Mouse (Mus musculus) heart, postnatal 10 days (tissue): ENCODE measurements around the gene Ddn. TPM values are rescaled to one million over a fixed set of nuclear protein-coding genes. Genes with fewer than 3 reads are reported as not detected.
"Not testable (repeated sequence)": the region's sequence is repeated elsewhere in the genome, so short reads cannot be mapped to it uniquely, and the experiment has no call there.

Experiments
- DNase-seq, 2 experiments: peaks; one replicate each; pipeline ENCODE4 v3.0.0; 2021
- intact Hi-C: fragments of 180-260 bp; cut with DNase I; formaldehyde crosslinking; loops from one replicate; pipeline ENCODE4 v1.15.1; 2025
- total RNA-seq, 2 experiments: library from RNA; stranded (reverse); gene quantifications; 2 replicates each; pipeline ENCODE4 v1.2.3; 2021

The Ddn gene
- total RNA-seq, 2 experiments from 2014 or later, result 0.10 to 0.32 TPM

DNA sequence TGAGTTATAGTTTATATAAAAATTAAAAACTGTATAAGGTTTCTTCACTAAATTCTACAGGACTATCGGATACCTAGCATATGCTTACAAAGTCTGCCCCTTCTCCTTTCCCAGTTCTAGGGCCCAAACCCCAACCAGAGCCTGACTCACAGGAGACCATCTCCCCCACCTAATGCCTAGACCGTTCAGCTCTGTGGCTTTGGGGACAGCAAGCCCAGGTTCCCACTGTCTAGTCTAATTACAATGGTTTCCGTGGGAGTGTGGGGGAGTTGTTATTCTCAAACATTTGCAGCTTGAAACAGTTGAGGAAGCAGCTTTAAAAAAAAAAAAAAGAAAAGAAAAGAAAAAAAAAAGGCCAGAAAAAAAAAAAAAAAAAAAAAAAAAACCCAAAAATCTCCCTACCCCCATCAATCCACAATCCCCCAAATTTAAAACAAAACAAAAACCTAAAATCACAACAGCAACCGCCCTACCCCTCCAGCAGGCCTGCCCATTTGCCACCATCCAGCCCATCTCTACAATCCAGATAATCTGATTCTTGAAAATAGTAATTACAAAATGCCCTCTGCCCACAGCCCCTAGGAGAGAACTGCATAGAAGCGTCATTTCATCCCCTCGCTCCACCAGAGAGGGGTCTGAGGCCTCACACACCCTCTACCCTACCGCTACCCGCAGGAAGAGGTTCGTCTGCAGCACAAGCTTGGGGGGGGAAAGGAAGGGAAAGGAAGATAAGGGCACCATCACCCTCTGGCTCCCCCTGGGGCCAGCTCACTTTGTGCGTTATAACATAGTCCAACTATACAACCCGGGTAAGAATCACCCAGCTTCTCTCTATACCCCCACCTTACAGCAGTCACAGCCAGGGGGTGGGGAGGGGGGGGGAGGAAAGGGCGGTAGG lies 23.1 kb upstream of the Ddn start:
- intact Hi-C loops, result loop anchor here (2.0 kb wide), 1 partner anchor 34 kb away; no protein-coding TSS in a partner anchor
- no peak for DNase-seq

- intact Hi-C loops, result loop anchor here (1.0 to 2.0 kb wide), 3 partner anchors 23 to 41 kb away; partner anchors contain the start of gene Ddn
- no peak for DNase-seq
These were observed 22.4 kb upstream of the Ddn start for GRCm38 (mm10) chr15:98831684-98832035.

DNA sequence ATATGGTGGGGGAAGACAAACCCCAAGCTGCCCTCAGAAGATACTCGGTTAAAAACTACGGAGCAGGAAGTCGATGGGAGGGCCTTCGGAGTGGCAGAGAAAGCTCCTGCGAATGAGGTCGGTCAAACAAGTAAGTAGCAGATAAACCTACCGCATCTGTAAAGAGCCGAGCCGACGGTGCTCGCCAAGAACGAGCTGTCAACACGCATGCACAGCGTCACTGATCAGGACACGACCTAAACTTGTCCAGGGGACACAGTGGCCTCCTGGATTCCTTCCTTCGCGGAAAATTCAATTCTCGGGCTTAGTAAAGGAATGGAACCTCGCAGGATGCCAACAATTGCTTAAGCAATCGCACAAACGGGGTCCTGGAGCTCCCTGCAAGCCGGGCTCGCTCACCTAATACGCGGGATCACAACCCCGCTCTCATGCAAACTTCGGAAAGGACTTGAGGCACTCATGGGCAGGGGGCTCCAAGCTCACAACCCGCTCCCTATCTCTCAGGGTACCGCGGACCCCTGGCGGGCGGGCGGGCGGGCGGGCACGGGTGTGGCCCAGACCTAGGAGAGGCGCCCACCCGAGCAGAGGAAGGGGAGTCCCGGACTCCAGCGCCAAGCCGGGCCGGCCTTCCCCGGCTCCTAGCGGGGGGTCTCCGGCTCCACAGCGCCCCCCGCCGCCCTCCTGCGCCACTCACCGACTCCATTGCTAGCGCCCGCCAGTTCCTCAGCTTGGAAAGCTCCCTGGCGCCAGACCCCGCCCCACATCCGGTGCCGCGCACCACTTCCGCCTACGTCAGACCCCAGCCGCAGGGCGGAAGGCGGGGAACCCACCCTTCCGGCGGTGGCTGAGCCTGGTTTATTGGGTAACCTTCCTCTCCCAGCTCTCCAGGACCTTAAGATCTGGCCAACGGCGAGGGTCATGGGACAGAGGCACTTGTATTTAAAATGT lies 21.7 kb upstream of the Ddn start, which contains the start of gene Prkag1:
Gene Prkag1, minus strand, starts transcription at position 786 of the 948 bp plus-strand sequence.
- peak; percentile 98 for DNase-seq
- intact Hi-C loops, result loop anchor here (1.0 to 2.0 kb wide), 2 partner anchors 22 to 41 kb away; partner anchors contain the start of gene Ddn

GRCm38 (mm10) chr15:98827611-98828011 lies 18.3 kb upstream of the Ddn start:
- intact Hi-C loops, result no loop called here
- no peak for DNase-seq

DNA sequence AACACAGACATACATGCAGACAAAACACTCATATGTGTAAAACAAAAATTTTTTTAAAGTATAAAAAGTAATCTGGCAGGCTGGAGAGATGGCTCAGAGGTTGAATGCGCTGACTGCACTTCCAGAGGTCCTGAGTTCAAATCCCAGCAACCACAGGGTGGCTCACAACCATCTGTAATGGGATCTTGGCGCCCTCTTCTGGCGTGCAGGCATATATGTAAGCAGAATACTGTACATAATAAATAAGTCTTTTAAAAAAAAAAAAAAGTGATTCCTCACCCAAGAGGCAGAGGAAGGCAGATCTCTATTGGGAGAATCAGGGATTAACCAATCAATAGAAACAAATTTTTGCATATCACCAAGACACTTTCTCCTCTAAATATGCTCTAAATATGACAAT lies 14.1 kb upstream of the Ddn start:
- intact Hi-C loops, result no loop called here
- no peak for DNase-seq

GRCm38 (mm10) chr15:98822147-98822546 lies 12.9 kb upstream of the Ddn start:
- no peak for DNase-seq
- intact Hi-C loops, result no loop called here

DNA sequence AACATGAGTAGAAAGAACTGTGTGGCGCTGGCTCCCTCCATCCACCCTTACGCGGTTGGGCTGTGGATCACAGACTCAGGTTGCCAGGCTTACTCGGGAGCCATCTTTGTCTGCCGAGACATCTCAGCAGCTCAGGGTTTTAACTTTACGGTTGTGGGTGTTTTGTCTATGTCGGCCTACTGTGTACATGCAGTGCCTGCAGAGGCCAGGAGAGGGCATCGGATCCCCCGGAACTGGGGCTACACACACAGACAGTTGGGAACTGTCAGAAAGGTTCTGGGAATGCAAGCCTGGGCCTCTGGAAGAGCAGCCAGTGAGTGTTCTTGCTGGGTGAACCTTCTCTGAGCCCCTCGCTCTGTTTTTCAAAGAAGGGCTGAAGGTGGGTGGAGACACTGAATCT lies 12.1 kb upstream of the Ddn start:
- intact Hi-C loops, result no loop called here
- DNase-seq, result no peak

GRCm38 (mm10) chr15:98820937-98821336 lies 11.6 kb upstream of the Ddn start:
- no peak for DNase-seq
- intact Hi-C loops, result no loop called here

GRCm38 (mm10) chr15:98818171-98818570 lies 8.9 kb upstream of the Ddn start:
- DNase-seq, result no peak
- intact Hi-C loops, result no loop called here

GRCm38 (mm10) chr15:98812741-98813424 lies 3.6 kb upstream of the Ddn start:
- intact Hi-C loops, result no loop called here
- no peak for DNase-seq

DNA sequence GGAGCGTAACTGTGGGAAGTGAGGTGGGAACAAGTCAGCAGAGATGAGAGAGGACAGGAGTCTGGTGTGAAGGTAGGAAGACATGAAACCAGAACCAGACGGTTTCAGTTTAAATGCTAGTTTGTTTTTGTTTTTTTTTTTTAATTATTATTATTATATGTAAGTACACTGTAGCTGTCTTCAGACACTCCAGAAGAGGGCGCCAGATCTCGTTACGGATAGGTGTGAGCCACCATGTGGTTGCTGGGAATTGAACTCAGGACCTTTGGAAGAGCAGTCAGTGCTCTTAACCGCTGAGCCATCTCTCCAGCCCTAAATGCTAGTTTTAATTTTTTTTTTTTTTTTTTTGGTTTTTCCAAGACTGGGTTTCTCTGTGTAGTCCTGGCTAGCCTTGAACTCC lies 922 bp upstream of the Ddn start:
- intact Hi-C loops, result not testable (repeated sequence)

GRCm38 (mm10) chr15:98808651-98809134 lies 597 bp downstream of the Ddn start:
- DNase-seq, result no peak
- intact Hi-C loops, result loop anchor here (2.0 kb wide), 1 partner anchor 22 kb away; the partner anchor contains the start of gene Prkag1

More for the DNA sequence above, 922 bp upstream of the Ddn start:
- not testable (repeated sequence) for DNase-seq

DNA sequence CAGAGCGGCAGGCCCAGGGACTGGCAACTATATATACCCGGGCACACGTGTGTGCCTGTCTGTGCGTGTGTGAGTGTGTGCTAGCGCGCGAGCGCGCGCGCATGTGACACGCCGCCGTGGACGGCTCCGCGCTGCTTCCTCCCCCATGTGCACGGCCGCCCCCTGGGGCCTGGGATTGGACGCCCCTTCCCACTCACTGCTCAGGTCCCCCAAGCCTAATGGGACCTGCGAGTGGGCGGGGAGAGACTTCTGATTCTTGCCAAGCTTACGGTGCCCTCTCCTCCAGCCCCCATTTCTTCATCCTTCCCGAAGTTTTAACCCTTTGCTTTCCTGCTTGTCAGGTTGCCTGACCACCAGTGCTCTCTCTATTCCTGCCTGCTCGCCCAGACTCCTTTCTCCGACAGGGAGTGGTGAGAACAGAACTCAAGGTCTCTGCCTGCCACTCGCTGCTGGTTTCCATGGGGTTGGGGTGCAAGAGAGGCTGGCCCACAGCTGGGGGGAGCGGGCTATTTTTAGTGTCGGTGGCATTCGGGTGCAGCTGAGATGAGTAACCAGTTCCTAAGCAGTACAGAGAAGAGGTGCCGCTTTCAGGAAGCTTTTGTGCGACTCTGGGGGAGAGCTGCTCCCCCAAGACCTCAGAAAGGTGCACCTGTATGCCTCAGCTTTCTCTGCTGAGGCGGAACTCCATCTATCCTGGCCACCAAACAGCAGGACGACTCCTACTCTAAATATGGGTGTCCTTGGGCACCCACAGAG lies 1.2 kb downstream of the Ddn start:
- peak; percentile 61 to 68 for DNase-seq
- intact Hi-C loops, result loop anchor here (2.0 kb wide), 1 partner anchor 23 kb away; the partner anchor contains the start of gene Prkag1

DNA sequence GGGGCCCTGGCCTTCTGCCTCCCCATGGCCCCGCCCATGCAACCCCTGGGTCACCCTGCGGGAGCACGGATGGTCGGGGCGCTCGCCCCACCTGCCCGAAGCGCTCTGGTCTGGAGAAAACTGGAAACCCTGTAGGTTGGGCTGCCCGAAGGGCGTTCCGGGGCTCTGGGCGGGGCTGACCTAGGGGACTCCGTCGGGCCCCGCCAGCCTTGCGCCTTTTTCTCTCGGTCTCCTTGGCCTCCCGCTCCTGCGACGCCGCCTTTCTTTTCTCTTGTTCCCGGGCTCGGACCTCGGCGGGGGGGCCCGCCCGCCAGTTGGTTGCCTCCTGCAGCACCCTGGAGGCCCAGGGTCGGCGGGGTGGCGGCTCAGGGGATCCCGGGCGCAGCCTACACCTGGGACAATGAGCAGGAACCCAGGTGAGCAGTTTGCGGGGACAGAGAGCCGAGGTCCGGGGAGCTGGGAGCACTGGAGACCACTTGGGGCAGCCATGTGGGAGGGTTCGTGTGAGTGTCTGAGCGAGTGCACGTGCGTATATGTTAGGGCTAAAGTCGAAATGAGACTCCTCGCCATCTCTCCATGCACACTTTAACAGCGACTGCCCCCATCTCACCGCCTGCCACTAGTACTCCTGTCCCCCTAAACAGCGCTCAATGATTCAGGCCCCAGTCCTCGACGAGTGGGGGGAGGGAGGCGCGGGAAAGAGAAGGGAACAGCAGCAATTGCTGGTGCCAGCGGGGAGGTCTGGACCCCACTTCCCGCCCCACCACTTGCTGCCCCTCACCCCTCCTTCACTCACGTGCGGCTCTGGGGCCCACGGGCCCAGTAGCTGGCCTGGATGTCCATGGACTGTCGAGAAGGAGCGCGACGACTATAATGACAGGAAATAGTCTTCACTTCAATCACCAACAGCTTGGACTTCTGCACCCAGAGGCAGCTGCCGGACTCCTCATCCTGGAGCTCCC lies 2.2 kb downstream of the Ddn start:
- intact Hi-C loops, result no loop called here
- peak; percentile 8 to 35 for DNase-seq

DNA sequence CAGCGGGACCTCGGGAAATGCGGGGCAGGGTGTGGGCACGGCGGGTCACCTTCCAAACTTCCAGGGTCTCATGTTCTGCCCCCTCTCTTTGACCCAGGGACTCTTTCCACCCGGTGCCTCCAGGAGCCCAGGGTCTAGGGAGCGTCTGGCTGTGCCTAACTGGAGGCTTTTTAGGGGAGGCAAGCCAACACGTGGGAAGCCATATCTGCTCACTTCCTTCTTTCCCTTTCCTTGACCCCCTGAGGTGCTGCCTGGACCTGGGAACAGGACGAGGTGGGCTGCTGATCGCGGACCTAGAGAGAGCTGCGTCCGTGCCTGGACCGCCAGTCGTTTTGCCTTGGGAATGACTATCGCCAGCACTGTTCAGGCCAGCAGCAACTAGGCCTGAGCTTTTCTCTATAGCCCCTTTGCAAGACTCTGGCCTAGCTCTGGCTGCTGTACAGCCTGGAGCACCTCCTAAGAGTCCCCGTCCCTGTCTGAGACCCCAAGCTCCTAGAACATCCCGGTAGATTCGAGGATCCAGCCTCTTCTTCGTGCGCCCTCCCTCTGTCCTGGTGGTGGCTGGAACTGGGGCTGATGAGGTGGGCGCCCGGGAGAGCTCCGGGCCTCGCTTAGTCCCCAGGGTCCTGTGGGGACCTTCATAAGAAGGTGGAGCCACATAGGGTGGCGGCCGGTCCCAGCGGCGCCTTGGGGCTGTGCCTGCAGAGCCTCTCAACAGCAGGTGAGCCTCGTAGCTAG lies 3.0 kb downstream of the Ddn start:
- DNase-seq, result no peak
- intact Hi-C loops, result no loop called here

GRCm38 (mm10) chr15:98805324-98806040 lies 3.8 kb downstream of the Ddn start:
- intact Hi-C loops, result loop anchor here (2.0 kb wide), 1 partner anchor 143 kb away; the partner anchor contains the start of gene Ddx23
- DNase-seq, result peak; percentile 80 to 86

GRCm38 (mm10) chr15:98804054-98804453 lies 5.2 kb downstream of the Ddn start:
- peak; percentile 89 to 92 for DNase-seq

More at GRCm38 (mm10) chr15:98804054-98804453, 5.2 kb downstream of the Ddn start:
- intact Hi-C loops, result loop anchor here (2.0 to 5.0 kb wide), 2 partner anchors 97 to 141 kb away; partner anchors contain the start of genes Ccdc65 and Ddx23
